In genomic region chr1:187607065-187608047, GRCm38 (mm10) we compare ENCODE assay signal across 8 mouse cellular contexts. TPM values are rescaled to one million over a fixed set of nuclear protein-coding genes. Genes with fewer than 3 reads are reported as not detected.
A peak's percentile ranks its signal among the peaks of the same experiment; 100 is the strongest.
DNase-seq lines count a peak whose midpoint lies in the region; ATAC-seq lines count a peak whose summit lies in the region.

No protein-coding gene starts in this region.

- peak overlapping the region; percentile 46; the same call in 1 of the 2 replicates for H3K9ac ChIP-seq in heart, embryonic 11.5 days (ENCODE audit: low read depth, low read length)
- H3K9ac ChIP-seq in forebrain, embryonic 13.5 days = no peak overlapping the region
- no peak overlapping the region for H3K9ac ChIP-seq in neural tube, embryonic 11.5 days (ENCODE audit: low read length)

- H3K27me3 ChIP-seq in heart, embryonic 11.5 days (ENCODE audit: control insufficient read depth, insufficient read depth, low read length) = peaks cover 50% of the 10 kb centered on the region
- peaks cover 97% of the 10 kb centered on the region for H3K27me3 ChIP-seq in forebrain, embryonic 13.5 days
- peaks cover 79% of the 10 kb centered on the region for H3K27me3 ChIP-seq in neural tube, embryonic 11.5 days (ENCODE audit: control insufficient read depth, insufficient read depth, low read length)

- peaks cover 41% of the 10 kb centered on the region for H3K4me1 ChIP-seq in heart, embryonic 11.5 days (ENCODE audit: control insufficient read depth, insufficient read depth, low read length)
- H3K4me1 ChIP-seq in forebrain, embryonic 13.5 days = peaks cover 64% of the 10 kb centered on the region
- H3K4me1 ChIP-seq in neural tube, embryonic 11.5 days (ENCODE audit: control insufficient read depth, insufficient read depth, low read length) = peaks cover 26% of the 10 kb centered on the region

- no peaks in the 10 kb centered on the region for H3K9me3 ChIP-seq in heart, embryonic 11.5 days (replicated peaks; ENCODE audit: control insufficient read depth, low read length)
- no peaks in the 10 kb centered on the region for H3K9me3 ChIP-seq in forebrain, embryonic 13.5 days (replicated peaks)
- no peaks in the 10 kb centered on the region for H3K9me3 ChIP-seq in neural tube, embryonic 11.5 days (ENCODE audit: control insufficient read depth, low read length)

- WGBS in heart, embryonic 11.5 days (ENCODE audit: insufficient replicate concordance) = 2% methylated on average over 45 of the region's 47 CpGs
- 2% methylated on average over 47 of the region's 47 CpGs for WGBS in forebrain, embryonic 13.5 days
- under 1% methylated on average over 47 of the region's 47 CpGs for WGBS in neural tube, embryonic 11.5 days

- DNase-seq in heart, postnatal 10 days = no peak
- DNase-seq in kidney, postnatal 25 days = peak; percentile 53 to 75
- peak; percentile 44 for DNase-seq in neural tube, embryonic 11.5 days (ENCODE audit: low spot score)
- DNase-seq in layer of hippocampus, adult 8-10 months (ENCODE audit: low spot score in 2 of 2) = no peak
- DNase-seq in adrenal gland, postnatal 4 days (ENCODE audit: low spot score in 2 of 2) = no peak

- no peak overlapping the region for H3K27ac ChIP-seq in heart, embryonic 11.5 days (ENCODE audit: low read depth, low read length)
- H3K27ac ChIP-seq in forebrain, embryonic 13.5 days = no peak overlapping the region
- no peak overlapping the region for H3K27ac ChIP-seq in neural tube, embryonic 11.5 days (ENCODE audit: low read depth, low read length)

- H3K4me2 ChIP-seq in heart, embryonic 11.5 days = peak overlapping the region; percentile 88
- H3K4me2 ChIP-seq in forebrain, embryonic 13.5 days = peak overlapping the region; percentile 38
- no peak overlapping the region for H3K4me2 ChIP-seq in neural tube, embryonic 11.5 days (ENCODE audit: low read depth)

- H3K4me3 ChIP-seq in heart, embryonic 11.5 days (ENCODE audit: low read depth, low read length) = peak overlapping the region; percentile 54
- H3K4me3 ChIP-seq in forebrain, embryonic 13.5 days = peak overlapping the region; percentile 13; the same call in 1 of the 2 replicates
- no peak overlapping the region for H3K4me3 ChIP-seq in neural tube, embryonic 11.5 days (ENCODE audit: low read depth, low read length)

- intact Hi-C loops in heart, postnatal 10 days (cut with DNase I) = loop anchor here (5.0 to 10.0 kb wide), 2 partner anchors 155 to 367 kb away; no protein-coding TSS in a partner anchor

- no peak for ATAC-seq in heart, embryonic 11.5 days (replicated peaks; ENCODE audit: insufficient number of reproducible peaks, low FRiP score, low TSS enrichment)
- ATAC-seq in forebrain, embryonic 13.5 days = no peak
- no peak for ATAC-seq in neural tube, embryonic 11.5 days (ENCODE audit: insufficient read depth, low FRiP score, low TSS enrichment)
- no peak for ATAC-seq in inflammation-experienced regulatory T-cells, adult 6 months

- no peaks in the 10 kb centered on the region for H3K36me3 ChIP-seq in heart, embryonic 11.5 days (ENCODE audit: control insufficient read depth, insufficient read depth, low read length)
- H3K36me3 ChIP-seq in forebrain, embryonic 13.5 days (ENCODE audit: poor library complexity, severe bottlenecking) = no peaks in the 10 kb centered on the region
- no peaks in the 10 kb centered on the region for H3K36me3 ChIP-seq in neural tube, embryonic 11.5 days (ENCODE audit: control insufficient read depth, insufficient read depth, low read length)

RNA-seq across cellular contexts. Expression of gene Esrrg, which starts 1.2 kb away (rescaled TPM):
- 34.2 and 36.2 TPM in 2 replicates for polyA plus RNA-seq in heart, embryonic 11.5 days (2014; fragmentation: Nextera tagmentation; extraction: Ambion mirVana)
- 10 to 100 TPM; 35.3 to 40.0 TPM for total RNA-seq in heart, postnatal 10 days (2021)
- polyA plus RNA-seq in forebrain, embryonic 13.5 days (2015; fragmentation: Nextera tagmentation; extraction: Ambion mirVana) = 9.3 and 9.7 TPM in 2 replicates
- polyA plus RNA-seq in neural tube, embryonic 11.5 days (2014; fragmentation: Nextera tagmentation; extraction: Ambion mirVana) = 12.5 and 12.7 TPM in 2 replicates
- total RNA-seq in layer of hippocampus, adult 8-10 months (2022) = 10 to 100 TPM; 13.6 to 17.3 (median 14.6) TPM
- polyA plus RNA-seq in inflammation-experienced regulatory T-cells, adult 6 months (2017; shearing (Covaris generic)) = not detected
- total RNA-seq in adrenal gland, postnatal 4 days (2021) = 10 to 100 TPM; 20.0 to 27.2 TPM

Comparison
In these comparisons a context has a peak if more than half of its experiments do, and no peak if none do; other contexts are left out.
1. DNase-seq: peak in kidney, postnatal 25 days (2 of 2) and neural tube, embryonic 11.5 days (single experiment); none in heart, postnatal 10 days (0 of 2), layer of hippocampus, adult 8-10 months (0 of 2) and adrenal gland, postnatal 4 days (0 of 2).